ENCODE assay signal across 8 mouse cellular contexts in genomic region chr1:136051013-136051315, GRCm38 (mm10). TPM values are rescaled to one million over a fixed set of nuclear protein-coding genes. Genes with fewer than 3 reads are reported as not detected.
DNase-seq lines count a peak whose midpoint lies in the region; ATAC-seq and TF ChIP-seq lines count a peak whose summit lies in the region.

No protein-coding gene starts in this region.

- DNase-seq in kidney, adult 18-20 months = peak; percentile 7
- no peak for DNase-seq in kidney, adult 2 months
- DNase-seq in heart, postnatal 14 days = peak; percentile 9 to 24
- DNase-seq in adipocyte (ENCODE audit: low spot score) = no peak
- no peak for DNase-seq in layer of hippocampus, postnatal 14 days (ENCODE audit: low spot score in 2 of 2)

- 2% methylated on average over 34 of the region's 36 CpGs for WGBS in kidney, adult 2 months
- WGBS in liver, embryonic 16.5 days (ENCODE audit: insufficient replicate concordance) = 2% methylated on average over 32 of the region's 36 CpGs
- 2% methylated on average over 36 of the region's 36 CpGs for WGBS in neural tube, embryonic 14.5 days

- 0 out of 2 replicates have a peak, but pooled peaks cover 2% of the 10 kb centered on the region for H3K27me3 ChIP-seq in kidney, adult 2 months (replicated peaks; ENCODE audit: control insufficient read depth, insufficient read depth, low read length)
- peaks cover 49% of the 10 kb centered on the region for H3K27me3 ChIP-seq in liver, embryonic 16.5 days (ENCODE audit: control insufficient read depth, insufficient read depth, low read depth, low read length)
- H3K27me3 ChIP-seq in neural tube, embryonic 14.5 days (ENCODE audit: control insufficient read depth, insufficient read depth, low read length) = peaks cover 13% of the 10 kb centered on the region

- no peaks in the 10 kb centered on the region for H3K4me1 ChIP-seq in kidney, adult 2 months (ENCODE audit: control insufficient read depth, insufficient read depth, low read length)
- H3K4me1 ChIP-seq in liver, embryonic 16.5 days (ENCODE audit: control insufficient read depth, low read depth, low read length) = peaks cover 5% of the 10 kb centered on the region
- peaks cover 7% of the 10 kb centered on the region for H3K4me1 ChIP-seq in neural tube, embryonic 14.5 days (ENCODE audit: control insufficient read depth, insufficient read depth, low read length)

- TF ChIP-seq POLR2A in kidney, adult 2 months (IDR thresholded peaks at IDR 0.05; ENCODE audit: low read depth, low read length) = no peak

- no peak overlapping the region for H3K27ac ChIP-seq in kidney, adult 2 months (ENCODE audit: insufficient read depth, low read depth, low read length)
- no peak overlapping the region for H3K27ac ChIP-seq in liver, embryonic 16.5 days (ENCODE audit: low read length)
- H3K27ac ChIP-seq in neural tube, embryonic 14.5 days (ENCODE audit: low read depth, low read length) = no peak overlapping the region

- H3K4me3 ChIP-seq in kidney, adult 2 months (ENCODE audit: insufficient read depth, low read depth, low read length) = no peak overlapping the region
- peak overlapping the region; percentile 17; the same call in 1 of the 2 replicates for H3K4me3 ChIP-seq in liver, embryonic 16.5 days (ENCODE audit: low read depth, low read length)
- peak overlapping the region; percentile 31 for H3K4me3 ChIP-seq in neural tube, embryonic 14.5 days (ENCODE audit: low read depth, low read length)

- no peak for TF ChIP-seq CTCF in kidney, adult 2 months (conservative IDR thresholded peaks at IDR 0.05; ENCODE audit: insufficient read depth, insufficient read length, low read depth, low read length)

- peak; percentile 43 for ATAC-seq in activated CD4-positive, CD25-positive, alpha-beta regulatory T cell, adult 4 months
- no peak for ATAC-seq in liver, embryonic 16.5 days (ENCODE audit: low read depth)
- peak; percentile 71; the same call in 1 of the 2 replicates for ATAC-seq in neural tube, embryonic 14.5 days (ENCODE audit: low read depth)

- no peaks in the 10 kb centered on the region for H3K36me3 ChIP-seq in kidney, adult 2 months (ENCODE audit: control insufficient read depth, insufficient read depth, low read length)
- H3K36me3 ChIP-seq in liver, embryonic 16.5 days (ENCODE audit: control insufficient read depth, insufficient read depth) = no peaks in the 10 kb centered on the region
- H3K36me3 ChIP-seq in neural tube, embryonic 14.5 days (ENCODE audit: control insufficient read depth, insufficient read depth, low read length) = no peaks in the 10 kb centered on the region

- H3K4me2 ChIP-seq in liver, embryonic 16.5 days (ENCODE audit: low read depth, low read length) = 0 out of 2 replicates have a peak overlapping the region, but pooled peaks have one; percentile 3
- H3K4me2 ChIP-seq in neural tube, embryonic 14.5 days (ENCODE audit: low read depth, low read length) = peak overlapping the region; percentile 52

- no peaks in the 10 kb centered on the region for H3K9me3 ChIP-seq in liver, embryonic 16.5 days (replicated peaks; ENCODE audit: control insufficient read depth, low read length)
- no peaks in the 10 kb centered on the region for H3K9me3 ChIP-seq in neural tube, embryonic 14.5 days (ENCODE audit: control insufficient read depth, low read length)

- no peak overlapping the region for H3K9ac ChIP-seq in liver, embryonic 16.5 days (ENCODE audit: low read depth, low read length)
- H3K9ac ChIP-seq in neural tube, embryonic 14.5 days (replicated peaks; ENCODE audit: low read depth, low read length) = 0 out of 2 replicates have a peak overlapping the region, but pooled peaks have one; percentile 1

- intact Hi-C loops in heart, postnatal 14 days (cut with DNase I) = no loop called here

RNA-seq across cellular contexts. Expression of gene Ascl5, which starts 0.4 kb away (rescaled TPM):
- not detected in 2 replicates for polyA plus RNA-seq in kidney, adult 2 months (2012; rRNA removed)
- polyA plus RNA-seq in activated CD4-positive, CD25-positive, alpha-beta regulatory T cell, adult 4 months (2017; shearing (Covaris generic)) = not detected
- total RNA-seq in heart, postnatal 14 days (2021) = not detected
- polyA plus RNA-seq in liver, embryonic 16.5 days (2015; fragmentation: Nextera tagmentation; extraction: Ambion mirVana) = not detected in 2 replicates
- not detected in 2 replicates for polyA plus RNA-seq in neural tube, embryonic 14.5 days (2014; fragmentation: Nextera tagmentation; extraction: Ambion mirVana)
- not detected for total RNA-seq in layer of hippocampus, postnatal 14 days (2021)

RNA-seq across cellular contexts. Expression of gene Cacna1s, which starts 1.6 kb away (rescaled TPM):
- 0.12 and 4.3 TPM in 2 replicates for polyA plus RNA-seq in kidney, adult 2 months (2012; rRNA removed)
- 1 to 10 TPM; 2.4 to 2.9 TPM for polyA plus RNA-seq in activated CD4-positive, CD25-positive, alpha-beta regulatory T cell, adult 4 months (2017; shearing (Covaris generic))
- 1 to 10 TPM; 1.6 to 1.7 TPM for total RNA-seq in heart, postnatal 14 days (2021)
- 0.15 and 0.60 TPM in 2 replicates for polyA plus RNA-seq in liver, embryonic 16.5 days (2015; fragmentation: Nextera tagmentation; extraction: Ambion mirVana)
- 0.20 TPM in 1 of 2 replicates, not detected in the other for polyA plus RNA-seq in neural tube, embryonic 14.5 days (2014; fragmentation: Nextera tagmentation; extraction: Ambion mirVana)
- total RNA-seq in layer of hippocampus, postnatal 14 days (2021) = 1 to 10 TPM in 1 of 2 experiments, under 1 TPM in 1; 0.97 to 2.1 TPM

RNA-seq across cellular contexts. Expression of gene Tmem9, which starts 43.0 kb away (rescaled TPM):
- 139 and 160 TPM in 2 replicates for polyA plus RNA-seq in kidney, adult 2 months (2012; rRNA removed)
- 10 to 100 TPM; 21.4 to 27.0 TPM for polyA plus RNA-seq in activated CD4-positive, CD25-positive, alpha-beta regulatory T cell, adult 4 months (2017; shearing (Covaris generic))
- 10 to 100 TPM; 16.1 to 20.0 TPM for total RNA-seq in heart, postnatal 14 days (2021)
- 92.9 and 94.4 TPM in 2 replicates for polyA plus RNA-seq in liver, embryonic 16.5 days (2015; fragmentation: Nextera tagmentation; extraction: Ambion mirVana)
- polyA plus RNA-seq in neural tube, embryonic 14.5 days (2014; fragmentation: Nextera tagmentation; extraction: Ambion mirVana) = 69.9 and 115 TPM in 2 replicates
- total RNA-seq in layer of hippocampus, postnatal 14 days (2021) = 10 to 100 TPM; 81.2 to 81.7 TPM

RNA-seq across cellular contexts. Expression of gene Igfn1, which starts 44.8 kb away (rescaled TPM):
- polyA plus RNA-seq in kidney, adult 2 months (2012; rRNA removed) = 0.61 and 0.78 TPM in 2 replicates
- not detected for polyA plus RNA-seq in activated CD4-positive, CD25-positive, alpha-beta regulatory T cell, adult 4 months (2017; shearing (Covaris generic))
- under 1 TPM in 1 of 2 experiments, not detected in 1; 0.05 TPM for total RNA-seq in heart, postnatal 14 days (2021)
- not detected in 2 replicates for polyA plus RNA-seq in liver, embryonic 16.5 days (2015; fragmentation: Nextera tagmentation; extraction: Ambion mirVana)
- 0.08 TPM in 1 of 2 replicates, not detected in the other for polyA plus RNA-seq in neural tube, embryonic 14.5 days (2014; fragmentation: Nextera tagmentation; extraction: Ambion mirVana)
- total RNA-seq in layer of hippocampus, postnatal 14 days (2021) = under 1 TPM; 0.19 to 0.62 TPM

Comparison
In these comparisons a context has a peak if more than half of its experiments do, and no peak if none do; other contexts are left out.
1. DNase-seq: peak in kidney, adult 18-20 months (single experiment) and heart, postnatal 14 days (2 of 2); none in kidney, adult 2 months (single experiment), adipocyte (single experiment) and layer of hippocampus, postnatal 14 days (0 of 2).